Mouse (Mus musculus) lung, postnatal 0 days (tissue): ENCODE results near the gene Trim45. TPM values are rescaled to one million over a fixed set of nuclear protein-coding genes. Genes with fewer than 3 reads are reported as not detected.

Experiments
- ATAC-seq: fragments of 200-750 bp; cut with Nextera tagmentation; 2 replicates; pipeline ENCODE4 v1.8.0; 2017; ENCODE audit warnings: moderate library complexity
- DNase-seq: peaks from one replicate; pipeline ENCODE4 v3.0.0-alpha.2; 2016; ENCODE audit warnings: low spot score
- H3K27ac ChIP-seq: fragments of 300-500 bp; sonication (generic); 2 replicates; pipeline ENCODE4 v1.5.1; 2014; ENCODE audit warnings: antibody characterized with exemption, mild to moderate bottlenecking, low read length, mixed read lengths
- H3K27me3 ChIP-seq: fragments of 300-500 bp; sonication (generic); replicated peaks from 2 replicates; pipeline ENCODE4 v1.6.1; 2014; ENCODE audit warnings: low read length, mixed read lengths; ENCODE audit not compliant: insufficient read depth
- H3K36me3 ChIP-seq: fragments of 300-500 bp; sonication (generic); 2 replicates; pipeline ENCODE4 v1.6.1; 2014; ENCODE audit warnings: low read length, mixed read lengths; ENCODE audit not compliant: insufficient read depth
- H3K4me1 ChIP-seq: fragments of 300-500 bp; sonication (generic); 2 replicates; pipeline ENCODE4 v1.6.1; 2014; ENCODE audit warnings: antibody characterized with exemption, low read depth, low read length, mixed read lengths; ENCODE audit not compliant: insufficient read depth
- H3K4me2 ChIP-seq: fragments of 300-500 bp; sonication (generic); replicated peaks from 2 replicates; pipeline ENCODE4 v1.6.1; 2014; ENCODE audit warnings: low read depth, mild to moderate bottlenecking, low read length, moderate library complexity, mixed read lengths
- H3K4me3 ChIP-seq: fragments of 300-500 bp; sonication (generic); 2 replicates; pipeline ENCODE4 v1.5.1; 2014; ENCODE audit warnings: low read depth, low read length
- H3K9ac ChIP-seq: fragments of 300-500 bp; sonication (generic); replicated peaks from 2 replicates; pipeline ENCODE4 v1.6.1; 2014; ENCODE audit warnings: low read depth, mild to moderate bottlenecking
- H3K9me3 ChIP-seq: fragments of 300-500 bp; sonication (generic); 2 replicates; pipeline ENCODE4 v1.6.1; 2016; ENCODE audit warnings: low read length, mixed read lengths
- CTCF ChIP-seq: IDR thresholded peaks from 2 replicates; pipeline ENCODE4 v1.5.1; 2016; ENCODE audit warnings: antibody characterized with exemption, mild to moderate bottlenecking
- EP300 ChIP-seq: IDR thresholded peaks from 2 replicates; pipeline ENCODE4 v1.6.1; 2016; ENCODE audit warnings: antibody characterized with exemption, mild to moderate bottlenecking, control low read depth
- WGBS: fragments of 180-500 bp; shearing (Covaris S2); extraction: QIAGEN DNeasy Blood & Tissue Kit; methylation state at CpG from one replicate; pipeline ENCODE4 v1.1.7; 2014; 5-methylcytosine and 5-hydroxymethylcytosine counted together
- polyA plus RNA-seq: library from polyadenylated mRNA; unstranded; fragments of >200 nt; fragmentation: Nextera tagmentation; extraction: Ambion mirVana; gene quantifications from 2 replicates; pipeline ENCODE4 v1.2.1, GENCODE M21; 2015

Gene Trim45
- polyA plus RNA-seq, 1 experiment from 2014 or later: 2.8 TPM

GRCm38 (mm10) chr3:100911026-100911425, 11.0 kb upstream of the Trim45 start:
- no peaks in the 10 kb centered on the region for H3K4me1 ChIP-seq
- no peak overlapping the region for H3K27ac ChIP-seq
- H3K27me3 ChIP-seq: no peaks in the 10 kb centered on the region
- no peak for TF ChIP-seq CTCF
- TF ChIP-seq EP300: no peak
- H3K9ac ChIP-seq: no peak overlapping the region
- H3K36me3 ChIP-seq: no peaks in the 10 kb centered on the region
- no peak overlapping the region for H3K4me3 ChIP-seq
- DNase-seq (no peak), ATAC-seq (no peak)
- no peaks in the 10 kb centered on the region for H3K9me3 ChIP-seq
- WGBS: 69% methylated on average over 9 of the region's 9 CpGs
- no peak overlapping the region for H3K4me2 ChIP-seq

GRCm38 (mm10) chr3:100911498-100912213, 10.3 kb upstream of the Trim45 start:
- TF ChIP-seq EP300 (no peak), CTCF (no peak)
- 50% methylated on average over 7 of the region's 7 CpGs for WGBS
- no peak overlapping the region for H3K27ac ChIP-seq
- no peak overlapping the region for H3K4me2 ChIP-seq
- H3K36me3 ChIP-seq: no peaks in the 10 kb centered on the region
- no peak for ATAC-seq
- DNase-seq: no peak
- no peaks in the 10 kb centered on the region for H3K9me3 ChIP-seq
- H3K9ac ChIP-seq: no peak overlapping the region
- H3K4me1 ChIP-seq: no peaks in the 10 kb centered on the region
- no peaks in the 10 kb centered on the region for H3K27me3 ChIP-seq
- H3K4me3 ChIP-seq: no peak overlapping the region

- ATAC-seq: no peak; the same call in 1 of the 2 replicates
- Histone ChIP-seq H3K27ac (no peak overlapping the region), H3K4me2 (no peak overlapping the region), H3K9me3 (no peaks in the 10 kb centered on the region), H3K36me3 (no peaks in the 10 kb centered on the region), H3K9ac (no peak overlapping the region), H3K4me1 (peaks cover 6% of the 10 kb centered on the region; the same call in 1 of the 2 replicates), H3K4me3 (no peak overlapping the region), H3K27me3 (no peaks in the 10 kb centered on the region)
- WGBS: 12% methylated on average over 7 of the region's 7 CpGs
- TF ChIP-seq CTCF (peak; percentile 71), EP300 (no peak)
- peak; percentile 78 for DNase-seq
Observed at GRCm38 (mm10) chr3:100916844-100917243, 5.2 kb upstream of the Trim45 start.

GRCm38 (mm10) chr3:100920611-100921140, 1.3 kb upstream of the Trim45 start:
- ATAC-seq: no peak

GRCm38 (mm10) chr3:100922506-100923375, 739 bp downstream of the Trim45 start:
- TF ChIP-seq CTCF: no peak
- no peak for TF ChIP-seq EP300
- Histone ChIP-seq H3K9ac (peak overlapping the region; percentile 58), H3K4me2 (peak overlapping the region; percentile 57), H3K4me1 (peaks cover 13% of the 10 kb centered on the region; the same call in 1 of the 2 replicates), H3K36me3 (no peaks in the 10 kb centered on the region), H3K9me3 (no peaks in the 10 kb centered on the region), H3K27me3 (no peaks in the 10 kb centered on the region), H3K4me3 (peak overlapping the region; percentile 56), H3K27ac (peak overlapping the region; percentile 75)
- 35% methylated on average over 25 of the region's 28 CpGs for WGBS
- no peak for DNase-seq
- ATAC-seq: peak; percentile 39

More at GRCm38 (mm10) chr3:100920611-100921140, 1.3 kb upstream of the Trim45 start:
- Histone ChIP-seq H3K9ac (no peak overlapping the region), H3K9me3 (no peaks in the 10 kb centered on the region), H3K27me3 (no peaks in the 10 kb centered on the region), H3K4me3 (no peak overlapping the region), H3K4me1 (peaks cover 13% of the 10 kb centered on the region; the same call in 1 of the 2 replicates), H3K36me3 (no peaks in the 10 kb centered on the region), H3K4me2 (no peak overlapping the region), H3K27ac (no peak overlapping the region)
- no peak for DNase-seq
- 74% methylated on average over 9 of the region's 9 CpGs for WGBS
- TF ChIP-seq CTCF: no peak
- TF ChIP-seq EP300: no peak
